Mouse (Mus musculus) thymus, postnatal 4 days (tissue): Measurements from ENCODE around the gene Gtf3c5.

ENCODE experiments used
- DNase-seq: peaks from one replicate; pipeline ENCODE4 v3.0.0; 2021

The Gtf3c5 gene

GRCm38 (mm10) chr2:28607341-28608165 lies 24.0 kb upstream of the Gtf3c5 start:
- DNase-seq, result no peak

GRCm38 (mm10) chr2:28606601-28607340 lies 23.2 kb upstream of the Gtf3c5 start:
- DNase-seq, result no peak

DNA sequence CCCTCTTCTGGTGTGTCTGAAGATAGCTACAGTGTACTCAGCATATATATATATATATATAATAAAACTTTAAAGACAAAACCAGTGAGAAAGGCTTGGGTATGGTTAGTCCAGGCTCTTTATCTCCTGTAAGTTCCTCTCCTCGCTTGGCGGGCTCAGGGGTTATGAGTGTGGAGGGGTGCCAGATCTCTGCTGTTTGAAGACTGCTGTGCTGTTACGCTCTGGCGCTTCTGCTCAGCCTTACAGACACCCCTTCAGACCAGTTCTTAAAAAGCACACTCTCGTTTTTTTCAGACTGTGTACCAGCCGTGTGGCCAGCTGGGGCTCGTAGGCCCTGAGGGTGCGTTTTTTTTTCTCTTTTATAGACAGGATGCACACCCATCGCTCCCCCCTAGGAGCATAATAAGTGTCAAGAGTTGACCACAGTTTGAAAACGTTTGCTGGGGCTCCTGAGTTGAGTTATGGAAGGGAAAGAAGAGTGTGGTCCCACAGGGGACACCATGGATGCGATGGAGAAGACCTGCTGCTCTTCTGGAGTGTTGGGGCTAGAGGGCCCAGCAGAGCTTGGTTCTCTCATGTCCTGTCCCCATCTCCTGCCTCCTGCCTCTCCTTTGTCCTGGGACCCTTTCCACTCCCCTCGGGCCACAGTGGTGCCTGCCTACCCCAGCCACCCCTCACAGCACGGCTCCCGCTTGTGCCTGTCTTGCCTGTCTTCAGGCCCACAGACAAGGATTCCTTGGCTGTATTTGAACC lies 22.4 kb upstream of the Gtf3c5 start:
- no peak for DNase-seq

- DNase-seq, result no peak
Measured at GRCm38 (mm10) chr2:28603542-28603941, 20.0 kb upstream of the Gtf3c5 start.

- no peak for DNase-seq
Measured at GRCm38 (mm10) chr2:28601720-28602590, 18.4 kb upstream of the Gtf3c5 start.

GRCm38 (mm10) chr2:28599569-28599900 lies 16.0 kb upstream of the Gtf3c5 start:
- peak; percentile 53 for DNase-seq

- peak; percentile 22 for DNase-seq
Measured at GRCm38 (mm10) chr2:28598692-28599568, 15.4 kb upstream of the Gtf3c5 start.

GRCm38 (mm10) chr2:28597733-28598547 lies 14.4 kb upstream of the Gtf3c5 start:
- DNase-seq, result peak; percentile 42

- DNase-seq, result peak; percentile 48
Measured at GRCm38 (mm10) chr2:28596998-28597397, 13.4 kb upstream of the Gtf3c5 start.

DNA sequence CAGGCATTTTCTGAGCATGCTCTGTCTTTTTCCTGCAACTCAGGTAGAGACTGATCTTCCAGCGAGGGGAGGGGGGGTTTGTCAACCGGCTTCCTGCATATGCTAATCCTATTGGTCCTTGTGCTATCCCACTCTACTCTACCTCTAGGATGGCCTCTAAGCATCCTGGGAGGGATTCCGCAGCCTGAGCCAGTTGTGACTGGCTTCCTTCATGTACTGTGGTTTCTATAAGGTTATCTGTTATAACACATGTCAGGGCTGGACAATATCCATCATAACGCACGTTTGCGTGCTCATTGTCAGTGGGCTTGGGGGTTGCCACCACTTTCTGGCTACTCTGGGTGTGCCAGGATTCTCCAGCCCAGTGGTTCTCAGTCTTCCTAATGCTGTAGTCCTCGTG lies 12.5 kb upstream of the Gtf3c5 start:
- no peak for DNase-seq

DNA sequence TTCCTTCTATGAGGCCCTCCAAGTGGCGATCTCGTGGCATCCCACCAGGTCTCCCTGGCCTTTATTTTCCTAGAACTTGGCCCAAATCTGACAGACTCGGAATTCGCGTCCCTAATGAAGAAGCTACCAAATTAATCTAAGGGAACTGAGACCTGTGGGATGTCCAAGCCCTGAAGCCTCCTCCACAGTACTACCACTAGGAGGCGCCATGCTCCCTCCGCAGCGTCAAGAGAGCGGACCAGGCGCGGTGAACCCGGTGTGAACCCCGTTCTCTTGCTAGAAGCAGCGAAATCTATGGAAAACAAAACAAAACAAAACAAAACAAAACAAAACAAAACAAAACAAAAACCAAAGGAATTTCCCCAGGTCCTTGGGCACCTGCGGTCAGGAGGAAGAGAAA lies 9.3 kb upstream of the Gtf3c5 start:
- peak; percentile 85 for DNase-seq

- no peak for DNase-seq
Measured at GRCm38 (mm10) chr2:28591479-28591878, 7.9 kb upstream of the Gtf3c5 start.

DNA sequence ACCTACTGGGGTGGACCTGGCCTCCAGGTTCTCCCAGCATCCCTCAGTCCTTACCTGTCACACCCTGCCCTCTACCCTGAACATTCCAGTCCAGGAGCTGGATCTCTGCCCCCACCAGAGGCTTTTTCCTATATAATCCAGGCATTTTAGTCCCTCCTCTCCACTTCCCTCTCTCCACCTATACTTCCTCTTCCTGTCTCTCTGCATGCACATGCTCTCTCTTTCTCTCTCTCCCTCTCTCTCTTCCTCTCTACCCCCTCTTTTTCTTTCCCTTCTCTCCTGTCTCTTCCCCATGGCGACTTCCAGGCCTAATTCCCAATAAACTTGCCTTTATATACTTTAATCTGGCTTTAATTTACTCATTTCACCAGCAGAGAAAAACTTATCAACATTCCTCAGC lies 5.0 kb upstream of the Gtf3c5 start:
- no peak for DNase-seq

GRCm38 (mm10) chr2:28585730-28586129 lies 2.2 kb upstream of the Gtf3c5 start:
- DNase-seq, result no peak

GRCm38 (mm10) chr2:28585043-28585571 lies 1.6 kb upstream of the Gtf3c5 start:
- DNase-seq, result peak; percentile 84

DNA sequence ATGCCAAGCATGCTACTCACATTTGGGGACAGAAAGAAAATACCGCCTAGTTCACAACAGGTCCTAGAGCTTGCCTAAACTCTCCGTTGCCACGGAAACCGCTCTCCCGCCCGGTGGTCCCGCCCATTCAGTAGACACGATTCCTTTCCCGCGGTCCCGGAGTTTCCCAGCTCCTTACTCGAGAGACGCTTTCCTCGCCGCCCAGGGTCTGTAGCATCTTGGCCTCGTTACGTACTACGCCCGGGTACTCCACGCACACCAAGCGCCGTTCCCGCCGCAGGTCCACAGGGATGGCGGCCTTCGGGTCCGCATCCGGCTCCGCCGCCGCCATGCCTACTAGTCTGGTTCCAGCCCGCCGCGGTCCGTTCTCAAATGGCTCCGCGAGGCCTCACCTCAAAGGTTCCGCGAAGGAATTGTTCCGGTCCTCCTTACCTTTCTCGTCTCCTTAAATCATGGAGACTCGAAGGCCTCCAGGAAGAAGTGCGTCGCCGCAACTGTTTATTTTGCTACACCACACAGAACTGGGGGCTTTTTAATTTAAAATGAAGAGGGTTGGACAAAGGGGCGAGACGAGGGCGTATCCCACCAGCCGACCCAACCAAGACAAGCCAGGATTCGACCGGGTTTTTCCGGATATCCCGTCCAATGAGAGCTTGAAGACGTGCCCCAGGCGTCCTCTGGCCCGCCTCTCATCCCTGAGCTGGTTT lies 751 bp downstream of the Gtf3c5 start:
- DNase-seq, result peak; percentile 93

DNA sequence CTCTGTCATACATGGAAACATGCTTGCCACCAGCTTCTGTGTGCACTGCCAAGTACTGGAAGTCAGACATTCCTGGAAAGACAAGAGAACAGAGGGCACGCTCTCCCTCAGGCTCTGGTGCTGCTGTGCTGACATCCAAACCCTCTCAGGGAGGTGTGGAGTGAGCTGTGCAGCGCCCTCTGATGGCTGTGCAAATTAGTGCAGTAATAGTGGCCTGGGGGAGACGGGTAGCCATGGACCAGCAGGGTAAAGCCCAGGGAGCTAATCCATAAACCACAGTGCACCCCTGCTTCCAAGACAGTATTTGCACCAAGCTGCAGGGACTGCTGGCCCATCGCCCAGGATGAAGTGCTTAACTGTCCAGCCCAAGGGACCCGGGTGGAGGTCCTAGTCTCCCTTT lies 5.5 kb downstream of the Gtf3c5 start:
- DNase-seq, result peak; percentile 64

DNA sequence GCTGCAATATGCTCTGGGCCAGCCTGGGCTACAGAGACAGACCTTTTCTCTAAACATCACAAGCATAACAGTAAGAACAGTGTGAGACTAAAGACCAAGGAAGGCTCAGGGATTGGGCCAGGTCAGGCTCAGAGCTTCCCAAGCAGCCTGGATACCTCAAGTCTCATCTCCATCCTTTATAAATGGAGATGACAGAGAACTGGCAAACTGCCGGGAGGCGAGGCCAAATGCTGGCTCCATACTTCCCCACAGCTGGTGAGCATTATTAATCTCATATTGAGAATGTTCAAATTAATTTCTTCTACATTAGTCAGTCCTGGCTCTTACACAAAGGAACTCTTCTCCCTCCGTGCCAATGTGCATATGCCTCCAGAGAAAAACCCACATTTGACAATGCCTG lies 6.7 kb downstream of the Gtf3c5 start:
- no peak for DNase-seq

- DNase-seq, result no peak
Measured at GRCm38 (mm10) chr2:28575341-28575740, 8.2 kb downstream of the Gtf3c5 start.

DNA sequence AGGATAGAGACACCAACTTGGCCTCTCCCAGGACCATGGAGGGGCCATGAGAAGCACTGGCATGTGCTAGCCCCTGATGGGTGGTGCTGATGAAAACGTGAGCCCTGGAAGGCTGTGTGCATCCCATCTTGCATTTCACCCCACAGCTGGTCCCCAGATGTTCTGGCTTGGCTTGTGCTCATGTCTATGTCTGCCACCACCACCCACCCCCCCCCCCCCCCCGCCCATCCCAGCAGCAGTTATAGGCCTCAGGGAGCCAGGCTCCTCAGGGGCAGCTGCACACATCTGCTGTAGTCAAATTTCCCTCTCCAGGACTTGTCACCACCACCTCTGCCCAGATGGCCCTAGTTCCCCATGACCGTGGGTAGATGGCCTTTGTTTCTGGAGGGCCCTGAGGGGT lies 13.6 kb downstream of the Gtf3c5 start:
- no peak for DNase-seq
